Mouse (Mus musculus) thymus, adult 2 months (tissue): ENCODE measurements around the gene Olfr704.

Source experiments
- CTCF ChIP-seq: fragments of 200-500 bp; IDR thresholded peaks from 2 replicates; pipeline ENCODE4 v1.5.1; 2012; ENCODE audit warnings: mild to moderate bottlenecking, control low read depth, low read length, moderate library complexity, borderline replicate concordance; ENCODE audit not compliant: control insufficient read depth, poor library complexity, insufficient read depth; ENCODE audit errors: extremely low read depth
- POLR2A ChIP-seq: fragments of 200-500 bp; IDR thresholded peaks from 2 replicates; pipeline ENCODE4 v1.6.1; 2012; ENCODE audit warnings: mild to moderate bottlenecking, low read length, control low read depth, moderate library complexity; ENCODE audit not compliant: control insufficient read depth, poor library complexity, insufficient read depth; ENCODE audit errors: extremely low read depth

GRCm38 (mm10) chr7:106813829-106814228 lies 49.2 kb upstream of the Olfr704 start, which contains the start of gene Olfr701:
- TF ChIP-seq CTCF (no peak), POLR2A (no peak)
